Mouse (Mus musculus) hindlimb bud, embryonic 11.5 days (tissue): ENCODE data around the gene Anp32a.

ENCODE experiments used
- DNase-seq: peaks from one replicate; pipeline ENCODE4 v3.0.0-alpha.2; 2012; ENCODE audit warnings: low read depth, low spot score; ENCODE audit errors: extremely low spot score

The Anp32a gene

GRCm38 (mm10) chr9:62367510-62368071 is 26.5 kb downstream of the Anp32a start:
- no peak for DNase-seq

GRCm38 (mm10) chr9:62368256-62368905 is 27.3 kb downstream of the Anp32a start:
- no peak for DNase-seq

- DNase-seq: no peak
Observed at GRCm38 (mm10) chr9:62369172-62369571, 28.1 kb downstream of the Anp32a start.

DNA sequence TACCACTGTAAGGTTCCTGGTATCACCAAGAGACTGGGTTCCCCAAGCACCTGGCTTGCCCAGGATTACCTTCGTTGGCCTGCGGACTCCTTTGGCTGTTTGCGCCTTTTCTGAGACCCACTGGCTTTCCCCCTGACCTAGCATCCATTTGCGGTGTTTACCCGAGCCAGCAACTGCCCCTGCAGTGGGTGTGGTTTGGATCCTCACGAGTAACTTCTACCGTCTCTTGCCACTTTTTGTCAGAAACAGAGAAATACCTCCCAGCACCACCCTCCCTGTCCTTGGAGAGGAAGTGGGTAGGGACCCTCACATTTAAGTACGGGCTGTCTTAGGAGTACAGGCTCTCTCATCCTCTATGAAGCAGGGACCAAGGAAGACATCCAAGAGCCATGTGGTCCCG is 29.1 kb downstream of the Anp32a start:
- no peak for DNase-seq

- DNase-seq: no peak
Observed at GRCm38 (mm10) chr9:62370648-62371280, 29.7 kb downstream of the Anp32a start.

DNA sequence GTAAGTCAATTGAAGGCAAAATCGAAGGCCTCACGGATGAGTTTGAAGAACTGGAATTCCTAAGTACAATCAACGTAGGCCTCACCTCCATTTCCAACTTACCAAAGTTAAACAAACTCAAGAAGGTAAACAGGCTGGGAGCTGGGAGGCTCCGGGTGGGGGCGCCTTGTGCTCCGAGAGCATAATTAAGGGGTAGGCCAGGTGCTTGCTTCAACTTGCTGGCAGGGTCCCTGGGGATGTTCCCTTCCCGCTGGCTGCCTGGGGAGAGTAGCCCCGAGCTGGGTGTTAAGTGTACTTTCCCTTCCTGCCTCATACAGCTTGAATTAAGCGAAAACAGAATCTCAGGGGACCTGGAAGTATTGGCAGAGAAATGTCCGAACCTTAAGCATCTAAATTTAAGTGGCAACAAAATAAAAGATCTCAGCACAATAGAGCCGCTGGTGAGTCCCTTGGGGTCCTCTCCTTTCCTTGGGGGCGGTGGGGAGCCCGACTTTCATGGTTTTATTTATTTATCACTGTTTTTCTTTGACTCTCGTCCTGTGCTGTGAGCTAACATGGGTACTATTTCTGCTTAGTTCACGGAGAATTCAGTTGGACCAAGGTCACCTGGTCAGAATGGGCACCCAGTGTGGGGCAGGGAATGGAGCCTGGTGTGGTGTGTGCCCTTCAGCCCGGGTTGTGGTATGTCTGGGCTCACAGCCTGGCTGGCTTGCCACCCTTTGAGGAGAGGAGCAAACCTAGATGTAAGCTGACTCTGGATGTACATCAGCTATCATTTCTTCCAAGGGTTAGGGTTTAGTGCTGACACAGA is 30.9 kb downstream of the Anp32a start:
- no peak for DNase-seq

DNA sequence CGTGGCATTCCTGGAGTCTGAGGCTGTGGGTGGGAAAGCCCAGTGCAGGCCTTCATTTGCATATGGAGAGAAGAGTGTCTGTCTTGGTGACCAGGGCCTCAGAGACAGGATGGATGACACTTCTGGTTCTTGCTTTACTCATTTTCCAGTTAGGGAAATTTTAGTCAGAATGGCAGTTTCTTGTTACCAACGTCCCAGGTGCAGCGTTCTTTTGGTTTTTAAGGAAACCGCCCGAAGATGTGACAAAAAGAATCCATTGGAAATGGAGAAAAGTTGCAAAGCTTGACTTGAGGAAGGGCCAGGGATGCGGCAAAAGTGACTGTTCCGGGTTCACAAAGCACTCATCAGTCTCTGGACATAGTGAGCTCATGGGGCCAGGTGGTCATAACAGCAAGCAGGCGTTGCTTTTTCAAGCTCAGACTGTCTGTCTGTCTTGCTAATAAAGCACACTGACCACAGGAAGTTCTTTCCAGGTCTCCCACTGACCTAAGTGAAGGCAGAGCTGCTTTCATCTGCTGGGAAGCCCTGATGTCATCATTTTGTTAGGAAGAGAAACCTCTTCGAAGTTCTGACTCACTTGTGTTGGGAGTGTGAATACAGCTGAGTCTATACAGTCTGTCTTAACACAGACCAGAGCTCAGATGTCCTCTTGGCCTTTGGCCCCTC is 31.6 kb downstream of the Anp32a start:
- DNase-seq: no peak

- no peak for DNase-seq
Observed at GRCm38 (mm10) chr9:62373222-62374123, 32.4 kb downstream of the Anp32a start.

DNA sequence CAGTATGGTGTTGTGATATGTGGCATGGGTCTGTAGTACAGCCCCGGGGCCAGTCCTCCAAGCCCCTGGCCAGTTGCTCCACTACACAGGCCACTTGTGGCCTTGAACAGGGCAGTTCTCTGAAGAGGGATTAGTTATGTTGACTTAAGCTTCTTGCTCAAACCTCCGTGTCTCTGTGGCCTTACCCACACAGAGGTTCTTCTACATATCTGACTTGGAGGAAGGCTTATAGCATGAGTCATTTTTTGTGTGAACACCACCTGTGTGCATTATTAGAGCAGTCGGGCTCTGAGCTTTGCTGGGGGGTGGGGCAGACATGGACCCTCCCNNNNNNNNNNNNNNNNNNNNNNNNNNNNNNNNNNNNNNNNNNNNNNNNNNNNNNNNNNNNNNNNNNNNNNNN is 33.2 kb downstream of the Anp32a start:
- DNase-seq: no peak

DNA sequence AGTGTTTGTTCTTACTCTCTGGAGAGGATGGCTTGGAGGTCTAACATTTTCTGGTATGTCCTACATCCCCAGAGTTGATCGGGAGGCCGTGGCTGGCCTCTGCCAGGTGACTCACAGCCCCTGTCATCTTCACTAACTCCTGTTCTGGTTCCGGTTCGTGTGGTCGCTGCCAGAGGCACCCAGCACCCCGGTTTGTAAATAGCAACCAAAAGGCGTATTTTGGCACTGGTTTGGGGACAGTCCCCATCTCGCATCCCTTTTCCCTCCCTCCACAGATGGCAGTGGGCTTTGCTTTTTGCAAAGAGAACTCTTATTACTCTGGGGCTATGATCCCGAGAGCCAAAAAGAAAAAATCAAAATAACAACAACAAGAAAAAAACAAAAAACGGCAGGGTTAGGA is 36.8 kb downstream of the Anp32a start:
- no peak for DNase-seq

DNA sequence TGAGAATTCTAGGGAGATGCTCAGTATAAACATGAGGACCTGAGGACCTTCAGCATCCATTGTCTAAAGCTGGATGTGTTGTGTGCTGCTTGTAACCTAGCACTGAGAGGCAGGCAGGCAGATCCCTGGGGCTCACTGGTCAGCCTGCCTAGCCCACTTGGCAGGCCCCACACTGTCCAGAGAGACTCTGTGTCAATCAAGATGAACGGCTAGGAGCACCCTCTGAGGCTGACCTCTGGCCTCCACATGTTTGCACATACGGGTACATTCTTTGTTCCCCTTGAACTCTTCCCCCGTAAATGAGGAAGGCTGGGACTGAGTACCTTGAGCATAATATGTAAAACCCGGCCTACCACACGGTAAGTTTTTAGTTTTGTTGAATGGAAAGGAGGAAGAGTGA is 39.3 kb downstream of the Anp32a start:
- no peak for DNase-seq

DNA sequence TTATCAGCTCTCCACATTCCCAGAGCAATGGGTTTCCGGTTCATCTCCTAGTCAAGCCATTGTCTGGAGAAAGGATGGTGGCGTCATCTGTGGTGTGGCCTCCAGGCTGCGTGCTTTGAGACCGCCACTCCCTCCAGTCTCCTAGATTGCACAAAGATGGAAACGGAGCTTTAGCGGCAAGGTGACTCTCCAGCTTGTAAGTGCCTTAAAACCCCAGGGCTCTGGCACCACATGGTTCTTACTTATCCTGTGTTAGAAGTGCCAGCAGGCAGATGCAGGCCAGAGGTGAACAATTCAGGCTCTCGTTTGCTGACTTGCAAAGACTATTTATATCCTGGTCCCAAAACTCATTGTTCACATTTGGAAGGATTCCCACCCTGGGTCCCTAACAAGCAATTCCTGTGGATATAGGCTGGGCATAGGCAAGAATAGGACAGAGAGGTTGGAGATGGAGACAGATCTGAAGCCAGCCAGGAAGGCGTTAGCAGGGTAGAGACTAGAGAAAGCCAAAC is 40.4 kb downstream of the Anp32a start:
- no peak for DNase-seq

GRCm38 (mm10) chr9:62382519-62383084 is 41.5 kb downstream of the Anp32a start:
- DNase-seq: no peak

- no peak for DNase-seq
Observed at GRCm38 (mm10) chr9:62385062-62385461, 44.0 kb downstream of the Anp32a start.

GRCm38 (mm10) chr9:62385727-62386518 is 44.8 kb downstream of the Anp32a start:
- DNase-seq: no peak

DNA sequence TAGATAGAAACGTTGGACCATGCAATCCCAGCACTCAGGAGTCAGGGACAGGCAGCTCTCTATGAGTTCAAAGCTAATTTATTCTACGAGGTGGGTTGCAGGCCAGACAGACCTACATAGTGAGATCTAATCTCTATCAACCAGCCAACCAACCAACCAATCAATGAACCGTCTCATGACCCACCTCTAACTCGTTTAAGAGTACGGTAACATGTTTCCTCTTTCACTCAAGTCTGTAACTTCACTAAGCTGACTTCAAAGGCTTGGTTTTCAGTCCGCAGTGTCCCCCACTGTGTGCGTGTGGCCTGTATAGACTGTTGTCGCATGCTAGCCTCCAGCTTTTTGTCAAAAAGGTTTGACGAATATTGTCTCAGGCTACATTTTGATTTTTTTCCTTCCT is 48.6 kb downstream of the Anp32a start:
- no peak for DNase-seq

- DNase-seq: no peak
Observed at GRCm38 (mm10) chr9:62393531-62393930, 52.4 kb downstream of the Anp32a start.

DNA sequence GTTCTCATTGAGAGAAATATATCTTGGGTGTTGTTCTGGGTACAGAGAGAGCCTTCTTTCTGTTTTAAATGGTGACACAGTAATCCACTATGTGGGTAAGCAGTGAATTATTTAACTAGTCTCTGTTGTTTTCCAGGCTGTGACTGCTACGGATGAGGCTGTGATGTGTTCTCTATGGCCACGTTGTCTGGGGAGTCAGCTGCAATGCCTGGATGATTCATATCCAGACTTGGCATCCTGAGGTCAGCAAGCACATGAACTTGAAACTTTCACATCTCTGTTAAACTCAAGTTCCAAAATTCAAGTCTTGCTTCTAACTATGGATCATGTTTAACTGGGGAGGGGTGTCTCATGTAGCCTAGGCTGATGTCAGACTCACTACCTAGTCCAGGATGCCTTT is 53.1 kb downstream of the Anp32a start:
- DNase-seq: no peak
